Mouse (Mus musculus): ENCODE measurements around the gene Evi5l. TPM values are rescaled to one million over a fixed set of nuclear protein-coding genes. Genes with fewer than 3 reads are reported as not detected.

Evi5l gene
- 2.3 TPM for polyA plus RNA-seq (2014; fragmentation: Illumina TruSeq; extraction: RNeasy Lipid Tissue Mini Kit (QIAGEN cat#74804))

GRCm38 (mm10) chr8:4165852-4166751 is at the start of gene Evi5l:
Evi5l (plus strand) TSS chr8:4166567.

GRCm38 (mm10) chr8:4133798-4134197 is 32.6 kb upstream of the Evi5l start, which contains the start of gene Cd209g:
Cd209g (plus strand) TSS chr8:4134098.

GRCm38 (mm10) chr8:4216791-4217621 is 50.6 kb downstream of the Evi5l start, which contains the start of gene Prr36:
Prr36 (minus strand) TSS chr8:4217459.

GRCm38 (mm10) chr8:4226739-4227347 is 60.5 kb downstream of the Evi5l start, which contains the start of gene Lrrc8e:
Lrrc8e (plus strand) TSS chr8:4226827.

GRCm38 (mm10) chr8:4238434-4239192 is 72.2 kb downstream of the Evi5l start, which contains the start of the genes Map2k7 and Gm49320:
Map2k7 (plus strand) TSS chr8:4238740.
Gm49320 (plus strand) TSS chr8:4238865.

GRCm38 (mm10) chr8:4247951-4248540 is 81.7 kb downstream of the Evi5l start, which contains the start of gene Tgfbr3l:
Tgfbr3l (plus strand) TSS chr8:4248214.

GRCm38 (mm10) chr8:4252934-4253841 is 86.8 kb downstream of the Evi5l start, which contains the start of gene Snapc2:
Snapc2 (plus strand) TSS chr8:4253080.

GRCm38 (mm10) chr8:4259125-4259804 is 92.9 kb downstream of the Evi5l start, which contains the start of gene Ctxn1:
Ctxn1 (minus strand) TSS chr8:4259274.

Other genes starting within 250 kb of the Evi5l start
- 0.80 TPM for gene Cd209b, start 239.7 kb upstream of the Evi5l start, polyA plus RNA-seq (2014; fragmentation: Illumina TruSeq; extraction: RNeasy Lipid Tissue Mini Kit (QIAGEN cat#74804))
- gene Cd209c, start 211.8 kb upstream of the Evi5l start, polyA plus RNA-seq (2014; fragmentation: Illumina TruSeq; extraction: RNeasy Lipid Tissue Mini Kit (QIAGEN cat#74804)), result not detected
- gene Cd209f, start 60.7 kb upstream of the Evi5l start, polyA plus RNA-seq (2014; fragmentation: Illumina TruSeq; extraction: RNeasy Lipid Tissue Mini Kit (QIAGEN cat#74804)), result 1.7 TPM
- gene Cd209g, start 32.5 kb upstream of the Evi5l start, polyA plus RNA-seq (2014; fragmentation: Illumina TruSeq; extraction: RNeasy Lipid Tissue Mini Kit (QIAGEN cat#74804)), result not detected
- 1.0 TPM for gene Prr36, start 50.9 kb downstream of the Evi5l start, polyA plus RNA-seq (2014; fragmentation: Illumina TruSeq; extraction: RNeasy Lipid Tissue Mini Kit (QIAGEN cat#74804))
- 4.1 TPM for gene Lrrc8e, start 60.3 kb downstream of the Evi5l start, polyA plus RNA-seq (2014; fragmentation: Illumina TruSeq; extraction: RNeasy Lipid Tissue Mini Kit (QIAGEN cat#74804))
- gene Map2k7, start 72.2 kb downstream of the Evi5l start, polyA plus RNA-seq (2014; fragmentation: Illumina TruSeq; extraction: RNeasy Lipid Tissue Mini Kit (QIAGEN cat#74804)), result 7.6 TPM
- not detected for gene Gm49320, start 72.3 kb downstream of the Evi5l start, polyA plus RNA-seq (2014; fragmentation: Illumina TruSeq; extraction: RNeasy Lipid Tissue Mini Kit (QIAGEN cat#74804))
- gene Tgfbr3l, start 81.6 kb downstream of the Evi5l start, polyA plus RNA-seq (2014; fragmentation: Illumina TruSeq; extraction: RNeasy Lipid Tissue Mini Kit (QIAGEN cat#74804)), result 4.4 TPM
- 3.2 TPM for gene Snapc2, start 86.5 kb downstream of the Evi5l start, polyA plus RNA-seq (2014; fragmentation: Illumina TruSeq; extraction: RNeasy Lipid Tissue Mini Kit (QIAGEN cat#74804))
- 5.4 TPM for gene Ctxn1, start 92.7 kb downstream of the Evi5l start, polyA plus RNA-seq (2014; fragmentation: Illumina TruSeq; extraction: RNeasy Lipid Tissue Mini Kit (QIAGEN cat#74804))
- gene Timm44, start 109.3 kb downstream of the Evi5l start, polyA plus RNA-seq (2014; fragmentation: Illumina TruSeq; extraction: RNeasy Lipid Tissue Mini Kit (QIAGEN cat#74804)), result 134 TPM
- 8.8 TPM for gene Ccl25, start 158.6 kb downstream of the Evi5l start, polyA plus RNA-seq (2014; fragmentation: Illumina TruSeq; extraction: RNeasy Lipid Tissue Mini Kit (QIAGEN cat#74804))
- gene Elavl1, start 158.8 kb downstream of the Evi5l start, polyA plus RNA-seq (2014; fragmentation: Illumina TruSeq; extraction: RNeasy Lipid Tissue Mini Kit (QIAGEN cat#74804)), result 93.7 TPM